Mouse (Mus musculus) NIH3T3 (cell line): Measurements from ENCODE around the gene Qpct.

Experiments
- DNase-seq: peaks from one replicate; pipeline ENCODE4 v3.0.0-alpha.2; 2012; ENCODE audit warnings: low read depth

Qpct gene

GRCm38 (mm10) chr17:79051606-79052005 is at the start of gene Qpct:
Gene Qpct, plus strand, starts transcription at chr17:79051906.
- no peak for DNase-seq

GRCm38 (mm10) chr17:79013625-79014024 is 38.1 kb upstream of the Qpct start:
- DNase-seq: no peak

- DNase-seq: no peak
Measured at GRCm38 (mm10) chr17:79014911-79015685, 36.6 kb upstream of the Qpct start.

GRCm38 (mm10) chr17:79015831-79016230 is 35.9 kb upstream of the Qpct start:
- DNase-seq: no peak

- no peak for DNase-seq
Measured at GRCm38 (mm10) chr17:79018422-79018821, 33.3 kb upstream of the Qpct start.

- DNase-seq: no peak
Measured at GRCm38 (mm10) chr17:79019726-79020207, 31.9 kb upstream of the Qpct start.

- DNase-seq: peak; percentile 75
Measured at GRCm38 (mm10) chr17:79020208-79020983, 31.3 kb upstream of the Qpct start, which contains the start of gene Prkd3. Gene Prkd3, minus strand, starts transcription at chr17:79020816.

GRCm38 (mm10) chr17:79020984-79021335 is 30.7 kb upstream of the Qpct start:
- DNase-seq: no peak

- no peak for DNase-seq
Measured at GRCm38 (mm10) chr17:79022746-79023145, 29.0 kb upstream of the Qpct start.

GRCm38 (mm10) chr17:79024544-79024943 is 27.2 kb upstream of the Qpct start:
- no peak for DNase-seq

- no peak for DNase-seq
Measured at GRCm38 (mm10) chr17:79029226-79029625, 22.5 kb upstream of the Qpct start.

- DNase-seq: no peak
Measured at GRCm38 (mm10) chr17:79031569-79031968, 20.1 kb upstream of the Qpct start.

GRCm38 (mm10) chr17:79032782-79033181 is 18.9 kb upstream of the Qpct start:
- no peak for DNase-seq

- DNase-seq: no peak
Measured at GRCm38 (mm10) chr17:79039660-79040059, 12.0 kb upstream of the Qpct start.

- DNase-seq: no peak
Measured at GRCm38 (mm10) chr17:79043705-79044104, 8.0 kb upstream of the Qpct start.

- DNase-seq: no peak
Measured at GRCm38 (mm10) chr17:79052088-79052812, 544 bp downstream of the Qpct start.

- DNase-seq: no peak
Measured at GRCm38 (mm10) chr17:79058271-79058670, 6.6 kb downstream of the Qpct start.

GRCm38 (mm10) chr17:79060221-79060620 is 8.5 kb downstream of the Qpct start:
- DNase-seq: no peak

GRCm38 (mm10) chr17:79064250-79064649 is 12.5 kb downstream of the Qpct start:
- DNase-seq: peak; percentile 49

- DNase-seq: peak; percentile 45
Measured at GRCm38 (mm10) chr17:79068581-79068980, 16.9 kb downstream of the Qpct start.

- DNase-seq: peak; percentile 70
Measured at GRCm38 (mm10) chr17:79069019-79069418, 17.3 kb downstream of the Qpct start.

GRCm38 (mm10) chr17:79069766-79070480 is 18.2 kb downstream of the Qpct start:
- no peak for DNase-seq
